Mouse (Mus musculus) heart, embryonic 10.5 days (tissue): ENCODE data around the gene Cap2. TPM values are rescaled to one million over a fixed set of nuclear protein-coding genes. Genes with fewer than 3 reads are reported as not detected.

Experiments used
- DNase-seq: peaks from one replicate; pipeline ENCODE4 v3.0.0-alpha.2; 2017; ENCODE audit warnings: low spot score
- H3K27ac ChIP-seq: fragments of 300-500 bp; sonication (generic); 2 replicates; pipeline ENCODE4 v1.5.1; 2016; ENCODE audit warnings: mild to moderate bottlenecking
- H3K27me3 ChIP-seq: fragments of 300-500 bp; sonication (generic); 2 replicates; pipeline ENCODE4 v1.6.1; 2016; ENCODE audit warnings: mild to moderate bottlenecking; ENCODE audit not compliant: poor library complexity, insufficient read depth, severe bottlenecking
- H3K36me3 ChIP-seq: fragments of 300-500 bp; sonication (generic); 2 replicates; pipeline ENCODE4 v1.6.1; 2016; ENCODE audit warnings: mild to moderate bottlenecking, moderate library complexity
- H3K4me1 ChIP-seq: fragments of 300-500 bp; sonication (generic); 2 replicates; pipeline ENCODE4 v1.6.1; 2016; ENCODE audit warnings: mild to moderate bottlenecking
- H3K4me3 ChIP-seq: fragments of 300-500 bp; sonication (generic); 2 replicates; pipeline ENCODE4 v1.5.1; 2016; ENCODE audit warnings: mild to moderate bottlenecking, moderate library complexity
- H3K9me3 ChIP-seq: fragments of 300-500 bp; sonication (generic); 2 replicates; pipeline ENCODE4 v1.6.1; 2016; ENCODE audit warnings: mild to moderate bottlenecking, moderate library complexity
- WGBS: fragments of 180-500 bp; shearing (Covaris S2); methylation state at CpG from one replicate; pipeline ENCODE4 v1.1.7; 2016; 5-methylcytosine and 5-hydroxymethylcytosine counted together
- polyA plus RNA-seq: library from polyadenylated mRNA; unstranded; fragments of >200 nt; fragmentation: Nextera tagmentation; extraction: Ambion mirVana; gene quantifications from 2 replicates; pipeline ENCODE4 v1.2.1, GENCODE M21; 2016

Gene Cap2
- polyA plus RNA-seq, 1 experiment from 2014 or later = 101 TPM

GRCm38 (mm10) chr13:46529037-46529436, 27.4 kb downstream of the Cap2 start:
- 73% methylated on average over 10 of the region's 10 CpGs for WGBS
- H3K4me1 ChIP-seq = peaks cover 46% of the 10 kb centered on the region
- no peaks in the 10 kb centered on the region for H3K27me3 ChIP-seq
- 0 out of 2 replicates have a peak overlapping the region, but pooled peaks have one; percentile 52 for H3K27ac ChIP-seq
- H3K4me3 ChIP-seq = no peak overlapping the region
- no peaks in the 10 kb centered on the region for H3K9me3 ChIP-seq
- DNase-seq = no peak
- H3K36me3 ChIP-seq = peaks cover 29% of the 10 kb centered on the region

- Histone ChIP-seq H3K27me3 (no peaks in the 10 kb centered on the region), H3K27ac (peak overlapping the region; percentile 50), H3K36me3 (peaks cover 25% of the 10 kb centered on the region), H3K9me3 (no peaks in the 10 kb centered on the region), H3K4me1 (peaks cover 47% of the 10 kb centered on the region), H3K4me3 (no peak overlapping the region)
- DNase-seq = no peak
- WGBS = 43% methylated on average over 8 of the region's 8 CpGs
These were observed 28.9 kb downstream of the Cap2 start for GRCm38 (mm10) chr13:46530546-46530945.

DNA sequence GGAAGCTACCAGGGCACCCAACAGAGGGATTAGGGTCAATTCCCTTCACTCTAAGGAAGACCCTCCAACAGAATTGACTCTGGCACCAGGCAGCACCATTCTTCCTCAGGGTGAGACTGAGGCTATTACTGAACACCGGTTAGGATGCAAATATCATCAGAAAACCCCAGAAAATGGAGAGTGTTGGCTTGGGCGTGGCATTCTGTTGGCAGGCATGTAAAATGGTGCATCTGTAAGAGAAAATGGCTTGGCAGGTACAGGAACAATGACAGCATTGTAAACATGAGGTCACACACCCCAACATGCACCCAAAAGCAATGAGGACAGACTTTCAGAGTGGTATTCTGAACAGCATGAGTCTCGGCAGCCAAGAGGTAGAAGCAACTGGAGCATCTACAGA, 30.0 kb downstream of the Cap2 start:
- no peak overlapping the region for H3K4me3 ChIP-seq
- 0 out of 2 replicates have a peak overlapping the region, but pooled peaks have one; percentile 17 for H3K27ac ChIP-seq
- H3K9me3 ChIP-seq = no peaks in the 10 kb centered on the region
- peaks cover 15% of the 10 kb centered on the region for H3K36me3 ChIP-seq
- peak; percentile 64 for DNase-seq
- peaks cover 44% of the 10 kb centered on the region for H3K4me1 ChIP-seq
- WGBS = 85% methylated on average over 3 of the region's 3 CpGs
- no peaks in the 10 kb centered on the region for H3K27me3 ChIP-seq

- Histone ChIP-seq H3K27me3 (no peaks in the 10 kb centered on the region), H3K36me3 (peaks cover 14% of the 10 kb centered on the region), H3K9me3 (no peaks in the 10 kb centered on the region), H3K27ac (no peak overlapping the region), H3K4me1 (peaks cover 44% of the 10 kb centered on the region), H3K4me3 (no peak overlapping the region)
- peak; percentile 56 for DNase-seq
- 84% methylated on average over 7 of the region's 7 CpGs for WGBS
These were observed 30.6 kb downstream of the Cap2 start for GRCm38 (mm10) chr13:46532276-46532675.

GRCm38 (mm10) chr13:46533342-46534129, 31.9 kb downstream of the Cap2 start:
- Histone ChIP-seq H3K36me3 (peaks cover 22% of the 10 kb centered on the region), H3K4me1 (peaks cover 42% of the 10 kb centered on the region), H3K27ac (0 out of 2 replicates have a peak overlapping the region, but pooled peaks have one; percentile 13), H3K4me3 (no peak overlapping the region), H3K27me3 (no peaks in the 10 kb centered on the region), H3K9me3 (no peaks in the 10 kb centered on the region)
- 75% methylated on average over 10 of the region's 10 CpGs for WGBS
- DNase-seq = no peak

DNA sequence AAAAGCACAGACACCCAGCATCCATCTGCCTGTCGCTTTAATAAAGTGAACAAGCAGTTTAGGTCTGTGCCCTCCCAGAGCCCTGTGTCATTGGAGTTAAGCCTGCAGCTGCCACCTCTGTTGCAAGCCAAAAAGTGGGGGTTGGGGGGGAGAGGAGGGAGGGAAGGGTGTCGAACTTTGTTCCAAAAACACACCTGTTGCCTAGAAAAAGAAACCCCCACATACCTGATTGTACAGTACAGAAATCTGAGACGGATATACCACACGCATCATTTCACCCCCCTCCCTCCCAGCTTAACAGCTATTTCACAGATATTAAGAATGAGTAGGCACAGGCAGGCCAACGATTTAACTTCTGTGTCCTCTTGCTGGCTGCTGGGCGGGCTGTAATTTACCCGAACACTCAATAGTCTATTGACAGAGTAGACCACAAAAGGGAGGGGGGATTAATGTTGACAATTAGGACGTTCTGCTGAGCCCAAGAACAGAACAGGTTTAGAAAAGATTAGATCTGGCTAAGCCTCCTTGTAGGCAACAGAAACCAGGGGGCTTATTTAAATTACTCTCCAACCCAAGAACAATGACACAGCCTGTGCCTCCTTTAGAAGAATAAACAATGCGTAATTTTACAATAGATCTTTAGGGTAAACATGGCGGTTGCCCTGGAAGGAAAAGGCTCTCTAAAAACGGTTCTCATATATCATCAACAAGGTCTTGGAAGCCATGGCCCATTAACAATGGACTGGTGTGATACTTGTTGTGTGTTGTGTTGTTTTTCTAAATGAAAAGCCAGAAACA, 32.7 kb downstream of the Cap2 start:
- Histone ChIP-seq H3K27me3 (no peaks in the 10 kb centered on the region), H3K27ac (peak overlapping the region; percentile 13; the same call in 1 of the 2 replicates), H3K4me1 (peaks cover 39% of the 10 kb centered on the region), H3K4me3 (no peak overlapping the region), H3K36me3 (peaks cover 28% of the 10 kb centered on the region), H3K9me3 (no peaks in the 10 kb centered on the region)
- DNase-seq = no peak
- WGBS = 55% methylated on average over 11 of the region's 11 CpGs

- DNase-seq = no peak
- H3K36me3 ChIP-seq = peaks cover 36% of the 10 kb centered on the region
- H3K4me1 ChIP-seq = peaks cover 31% of the 10 kb centered on the region
- no peaks in the 10 kb centered on the region for H3K27me3 ChIP-seq
- no peaks in the 10 kb centered on the region for H3K9me3 ChIP-seq
- WGBS = 67% methylated on average over 5 of the region's 5 CpGs
- peak overlapping the region; percentile 10; the same call in 1 of the 2 replicates for H3K27ac ChIP-seq
- no peak overlapping the region for H3K4me3 ChIP-seq
These were observed 33.5 kb downstream of the Cap2 start for GRCm38 (mm10) chr13:46534969-46535785.

DNA sequence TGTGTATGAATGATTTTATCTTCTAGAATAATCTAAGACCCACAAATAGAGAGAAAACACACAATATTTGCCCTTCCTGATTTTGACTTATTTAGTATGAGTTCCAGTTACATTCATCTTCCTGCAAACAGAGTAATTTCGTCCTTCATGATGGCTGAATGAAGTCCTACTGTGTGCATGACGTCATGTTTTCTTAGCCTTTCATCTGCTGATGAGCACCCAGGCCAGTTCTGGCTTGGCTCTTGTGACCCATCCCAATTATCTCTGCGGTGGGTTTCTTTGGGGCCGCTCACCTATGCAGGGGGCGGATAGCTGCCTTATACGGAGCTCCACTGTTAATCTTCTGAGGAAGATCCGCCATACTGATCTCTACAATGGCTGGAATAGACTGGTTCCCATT, 37.6 kb downstream of the Cap2 start:
- H3K4me3 ChIP-seq = no peak overlapping the region
- 92% methylated on average over 7 of the region's 7 CpGs for WGBS
- DNase-seq = no peak
- peaks cover 28% of the 10 kb centered on the region for H3K36me3 ChIP-seq
- H3K27ac ChIP-seq = no peak overlapping the region
- H3K27me3 ChIP-seq = no peaks in the 10 kb centered on the region
- H3K4me1 ChIP-seq = peaks cover 17% of the 10 kb centered on the region
- H3K9me3 ChIP-seq = no peaks in the 10 kb centered on the region

GRCm38 (mm10) chr13:46540943-46541342, 39.3 kb downstream of the Cap2 start:
- 83% methylated on average over 5 of the region's 5 CpGs for WGBS
- Histone ChIP-seq H3K4me1 (peaks cover 5% of the 10 kb centered on the region; the same call in 1 of the 2 replicates), H3K27ac (no peak overlapping the region; the same call in 1 of the 2 replicates), H3K36me3 (peaks cover 28% of the 10 kb centered on the region), H3K27me3 (no peaks in the 10 kb centered on the region), H3K9me3 (no peaks in the 10 kb centered on the region), H3K4me3 (no peak overlapping the region)
- no peak for DNase-seq

- H3K9me3 ChIP-seq = no peaks in the 10 kb centered on the region
- no peak overlapping the region for H3K4me3 ChIP-seq
- DNase-seq = no peak
- WGBS = 83% methylated on average over 7 of the region's 7 CpGs
- H3K27ac ChIP-seq = no peak overlapping the region
- peaks cover 23% of the 10 kb centered on the region for H3K36me3 ChIP-seq
- peaks cover 17% of the 10 kb centered on the region; the same call in 1 of the 2 replicates for H3K4me1 ChIP-seq
- H3K27me3 ChIP-seq = no peaks in the 10 kb centered on the region
These were observed 41.1 kb downstream of the Cap2 start for GRCm38 (mm10) chr13:46542782-46543181.

DNA sequence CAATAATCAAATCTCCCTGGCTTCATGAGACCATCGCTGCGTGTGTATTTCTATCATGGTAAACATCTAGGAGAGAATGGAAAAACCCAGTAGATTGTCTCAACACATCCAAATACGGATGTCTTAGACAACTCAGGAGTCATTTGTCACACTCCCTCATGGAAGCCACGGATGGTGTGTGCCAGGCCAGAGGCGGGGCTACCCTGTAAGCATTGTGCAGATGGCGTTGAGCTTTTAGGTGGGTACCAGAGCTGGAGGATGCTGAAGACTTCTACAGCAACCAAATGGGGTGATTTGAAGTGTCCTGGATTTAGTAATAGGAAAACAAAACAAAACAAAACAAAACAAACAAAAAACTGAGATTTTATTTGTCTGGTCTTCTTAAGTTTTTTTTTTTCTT, 43.0 kb downstream of the Cap2 start:
- WGBS = 76% methylated on average over 6 of the region's 6 CpGs
- Histone ChIP-seq H3K27ac (no peak overlapping the region), H3K4me1 (peaks cover 17% of the 10 kb centered on the region; the same call in 1 of the 2 replicates), H3K27me3 (no peaks in the 10 kb centered on the region), H3K9me3 (no peaks in the 10 kb centered on the region), H3K4me3 (no peak overlapping the region), H3K36me3 (peaks cover 12% of the 10 kb centered on the region; the same call in 1 of the 2 replicates)
- no peak for DNase-seq

DNA sequence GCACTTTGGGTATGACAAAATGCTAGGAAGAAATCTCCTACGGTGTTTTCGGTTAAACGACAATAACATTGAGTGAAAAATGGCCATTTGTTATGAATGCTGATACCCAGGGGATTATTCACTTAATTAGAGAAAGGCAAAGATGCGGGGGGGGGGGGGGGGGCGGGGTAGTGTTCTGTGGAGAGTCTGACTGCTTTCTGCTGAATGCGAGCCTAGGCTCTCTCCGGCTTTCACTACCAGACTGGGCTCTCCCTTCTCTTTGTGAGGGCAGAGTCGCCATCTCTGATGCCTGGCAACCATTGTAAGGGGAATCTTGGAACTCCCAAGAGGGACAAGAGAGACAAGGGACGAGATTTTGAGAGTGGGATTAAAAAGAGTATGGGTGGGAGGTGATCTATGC, 43.4 kb downstream of the Cap2 start:
- Histone ChIP-seq H3K9me3 (no peaks in the 10 kb centered on the region), H3K27ac (0 out of 2 replicates have a peak overlapping the region, but pooled peaks have one; percentile 36), H3K4me1 (peaks cover 22% of the 10 kb centered on the region), H3K36me3 (peaks cover 7% of the 10 kb centered on the region; the same call in 1 of the 2 replicates), H3K27me3 (no peaks in the 10 kb centered on the region), H3K4me3 (no peak overlapping the region)
- no peak for DNase-seq
- WGBS = 56% methylated on average over 9 of the region's 9 CpGs
